ENCODE assay signal across 11 mouse cellular contexts in genomic region chr1:106513890-106514643, GRCm38 (mm10).
DNase-seq lines count a peak whose midpoint lies in the region; ATAC-seq and TF ChIP-seq lines count a peak whose summit lies in the region.
"Had no signal": no experiment of that assay in that cellular context is flagged by ENCODE, and none has a peak within 500 bp of the region (broad histone marks: within the 10 kb centered on the region; RNA-seq: fewer than 3 reads in every experiment).

No protein-coding gene starts in this region.

- no peaks in the 10 kb centered on the region for H3K4me1 ChIP-seq in heart, embryonic 10.5 days
- peaks cover 5% of the 10 kb centered on the region; the same call in 1 of the 2 replicates for H3K4me1 ChIP-seq in kidney, embryonic 15.5 days
- H3K4me1 ChIP-seq: liver, embryonic 15.5 days; midbrain, embryonic 12.5 days had no signal

- no peaks in the 10 kb centered on the region for H3K9me3 ChIP-seq in heart, embryonic 10.5 days
- no peaks in the 10 kb centered on the region for H3K9me3 ChIP-seq in kidney, embryonic 15.5 days (replicated peaks)
- H3K9me3 ChIP-seq: liver, embryonic 15.5 days; midbrain, embryonic 12.5 days had no signal

- no peak overlapping the region for H3K9ac ChIP-seq in kidney, embryonic 15.5 days
- H3K9ac ChIP-seq: liver, embryonic 15.5 days; midbrain, embryonic 12.5 days had no signal

- 63% methylated on average over 7 of the region's 7 CpGs for WGBS in heart, embryonic 10.5 days
- WGBS in kidney, embryonic 15.5 days: 52% methylated on average over 7 of the region's 7 CpGs

- no peak overlapping the region for H3K27ac ChIP-seq in heart, embryonic 10.5 days
- H3K27ac ChIP-seq in kidney, embryonic 15.5 days: no peak overlapping the region
- H3K27ac ChIP-seq: liver, embryonic 15.5 days; midbrain, embryonic 12.5 days had no signal

- H3K36me3 ChIP-seq in heart, embryonic 10.5 days: no peaks in the 10 kb centered on the region
- no peaks in the 10 kb centered on the region for H3K36me3 ChIP-seq in kidney, embryonic 15.5 days
- H3K36me3 ChIP-seq: liver, embryonic 15.5 days; midbrain, embryonic 12.5 days had no signal

- H3K4me2 ChIP-seq in kidney, embryonic 15.5 days: no peak overlapping the region
- H3K4me2 ChIP-seq: liver, embryonic 15.5 days; midbrain, embryonic 12.5 days had no signal

- TF ChIP-seq POLR2A in brain, embryonic 14.5 days (IDR thresholded peaks at IDR 0.05; ENCODE audit: borderline replicate concordance, extremely low read depth, insufficient read depth, insufficient read length, poor library complexity, severe bottlenecking): no peak

- no peak for ATAC-seq in kidney, embryonic 15.5 days (replicated peaks; ENCODE audit: low FRiP score)

- H3K27me3 ChIP-seq in heart, embryonic 10.5 days (ENCODE audit: insufficient read depth, poor library complexity, severe bottlenecking): no peaks in the 10 kb centered on the region
- no peaks in the 10 kb centered on the region for H3K27me3 ChIP-seq in kidney, embryonic 15.5 days
- H3K27me3 ChIP-seq: liver, embryonic 15.5 days; midbrain, embryonic 12.5 days had no signal

- DNase-seq in heart, adult 11 months: peak; percentile 62
- no peak for DNase-seq in heart, embryonic 10.5 days (ENCODE audit: low spot score)
- DNase-seq in kidney, postnatal 36 days: peak; percentile 7 to 21
- peak; percentile 43 for DNase-seq in NIH3T3 (ENCODE audit: low read depth)
- peak; percentile 29 for DNase-seq in brain, embryonic 14.5 days (ENCODE audit: low read depth)
- no peak for DNase-seq in gastrocnemius, adult 8-10 months (ENCODE audit: low spot score in 2 of 2)
- DNase-seq: cerebellum, adult 9-11 months; right cerebral cortex, adult 18-20 months had no signal

- no peak for TF ChIP-seq CTCF in brain, embryonic 14.5 days (IDR thresholded peaks at IDR 0.05; ENCODE audit: borderline replicate concordance, extremely low read depth, insufficient read depth, insufficient read length)

- no peak overlapping the region for H3K4me3 ChIP-seq in heart, embryonic 10.5 days
- no peak overlapping the region for H3K4me3 ChIP-seq in kidney, embryonic 15.5 days (replicated peaks)
- H3K4me3 ChIP-seq: liver, embryonic 15.5 days; midbrain, embryonic 12.5 days had no signal

Comparison
In these comparisons a context has a peak if more than half of its experiments do, and no peak if none do; other contexts are left out.
1. DNase-seq: peak in heart, adult 11 months (single experiment), kidney, postnatal 36 days (2 of 2), NIH3T3 (single experiment) and brain, embryonic 14.5 days (single experiment); none in heart, embryonic 10.5 days (single experiment) and gastrocnemius, adult 8-10 months (0 of 2).